Mouse (Mus musculus) layer of hippocampus, postnatal 36 days (tissue): Measurements from ENCODE around the gene Camsap1. TPM values are rescaled to one million over a fixed set of nuclear protein-coding genes. Genes with fewer than 3 reads are reported as not detected.

Experiments used
- DNase-seq, 2 experiments: peaks; one replicate each; pipeline ENCODE4 v3.0.0; 2022
- total RNA-seq, 2 experiments: library from RNA; stranded (reverse); gene quantifications; 2 replicates each; pipeline ENCODE4 v1.2.3; 2021

The Camsap1 gene
- total RNA-seq, 2 experiments from 2014 or later, result 123 to 135 TPM

DNA sequence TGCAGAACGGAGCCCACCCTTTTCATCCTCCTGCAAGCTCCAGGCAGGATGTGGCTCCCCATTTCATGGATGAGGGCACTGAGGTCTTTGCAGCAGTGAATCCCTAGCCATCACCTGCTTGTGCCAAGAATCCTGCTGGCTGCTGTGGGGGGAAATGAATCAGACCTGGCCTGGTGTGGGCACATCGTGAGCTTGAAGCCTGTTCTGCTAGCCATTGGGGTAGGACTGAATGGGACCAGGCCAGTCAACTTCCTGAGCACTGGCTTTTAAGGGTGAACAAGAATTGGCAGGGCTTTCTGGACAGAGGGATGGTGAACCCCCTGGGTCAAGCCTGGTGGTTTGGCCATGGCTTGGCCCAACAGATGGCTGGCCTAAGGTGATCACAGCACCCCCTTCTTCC is 104.6 kb downstream of the Camsap1 start:
- no peak for DNase-seq

DNA sequence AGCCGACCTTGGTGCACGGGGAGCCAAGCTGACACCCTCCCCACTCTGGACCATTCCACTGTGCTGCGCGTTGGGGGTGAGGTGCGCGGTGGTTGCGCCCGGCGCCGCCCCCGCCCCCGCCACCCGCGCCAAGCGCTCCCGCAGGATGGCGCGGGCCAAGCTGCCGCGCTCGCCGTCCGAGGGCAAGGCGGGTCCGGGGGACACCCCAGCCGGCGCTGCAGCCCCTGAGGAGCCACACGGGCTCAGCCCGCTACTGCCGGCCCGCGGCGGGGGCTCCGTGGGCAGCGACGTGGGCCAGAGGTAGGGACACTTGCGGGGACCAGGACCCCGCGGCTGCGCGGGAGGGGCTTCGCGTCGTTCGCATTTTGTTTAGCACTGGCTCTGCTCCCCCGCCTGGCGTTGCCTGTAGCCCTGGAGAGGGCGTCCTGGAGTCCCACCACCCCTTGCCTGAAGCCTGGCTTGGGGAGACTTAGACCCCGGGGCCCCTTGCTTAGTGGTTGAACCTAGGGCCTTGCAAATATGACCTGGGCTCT is 105.3 kb downstream of the Camsap1 start:
- peak; percentile 37 to 41 for DNase-seq

DNA sequence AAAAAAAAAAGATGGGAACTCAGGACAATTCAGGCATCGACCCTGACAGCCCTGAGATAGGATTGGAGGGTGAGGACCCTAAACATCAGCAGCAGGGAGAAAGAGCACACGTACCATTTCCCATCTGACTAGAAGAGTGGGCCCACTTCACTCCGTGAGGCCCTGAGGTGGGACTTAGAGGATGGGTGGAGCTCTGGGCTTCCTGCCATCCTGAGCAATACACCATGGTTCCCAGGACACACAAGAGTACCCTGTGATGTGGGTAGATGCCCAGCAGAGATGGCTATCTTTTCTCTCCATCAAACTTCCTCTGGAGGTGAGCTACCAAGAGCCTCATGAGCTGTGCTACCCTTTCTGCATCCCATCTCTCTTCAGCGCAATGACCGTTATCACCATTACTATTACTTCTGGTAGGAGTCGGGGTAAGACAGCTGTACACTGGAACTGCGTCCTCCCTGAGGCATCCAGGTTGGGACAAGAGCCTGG is 105.8 kb downstream of the Camsap1 start:
- DNase-seq, result no peak

Other genes with a start within 250 kb of the Camsap1 start
- under 1 TPM in 1 of 2 experiments, not detected in 1; 0.85 TPM for gene Obp2b, start 246.3 kb downstream of the Camsap1 start, total RNA-seq
- not detected for gene Lcn3, start 217.7 kb downstream of the Camsap1 start, total RNA-seq
- gene Lcn11, start 206.3 kb downstream of the Camsap1 start, total RNA-seq, result not detected
- not detected for gene Gm13539, start 201.0 kb downstream of the Camsap1 start, total RNA-seq
- not detected for gene Glt6d1, start 167.4 kb downstream of the Camsap1 start, total RNA-seq
- gene Lcn9, start 160.1 kb downstream of the Camsap1 start, total RNA-seq, result not detected
- not detected for gene Sohlh1, start 136.0 kb downstream of the Camsap1 start, total RNA-seq
- 10 to 100 TPM; 29.7 to 45.1 TPM for gene Kcnt1, start 119.5 kb downstream of the Camsap1 start, total RNA-seq
- 10 to 100 TPM; 57.7 to 59.0 TPM for gene Ubac1, start 38.5 kb upstream of the Camsap1 start, total RNA-seq
- 10 to 100 TPM; 60.6 to 66.8 TPM for gene Nacc2, start 139.9 kb upstream of the Camsap1 start, total RNA-seq
- not detected for gene Lhx3, start 225.0 kb upstream of the Camsap1 start, total RNA-seq